Mouse (Mus musculus): ENCODE data around the gene Prss35.

Gene Prss35

GRCm38 (mm10) chr9:86799099-86799498 lies 55.6 kb downstream of the Prss35 start:
- no peak for DNase-seq (ENCODE audit: low spot score)

DNA sequence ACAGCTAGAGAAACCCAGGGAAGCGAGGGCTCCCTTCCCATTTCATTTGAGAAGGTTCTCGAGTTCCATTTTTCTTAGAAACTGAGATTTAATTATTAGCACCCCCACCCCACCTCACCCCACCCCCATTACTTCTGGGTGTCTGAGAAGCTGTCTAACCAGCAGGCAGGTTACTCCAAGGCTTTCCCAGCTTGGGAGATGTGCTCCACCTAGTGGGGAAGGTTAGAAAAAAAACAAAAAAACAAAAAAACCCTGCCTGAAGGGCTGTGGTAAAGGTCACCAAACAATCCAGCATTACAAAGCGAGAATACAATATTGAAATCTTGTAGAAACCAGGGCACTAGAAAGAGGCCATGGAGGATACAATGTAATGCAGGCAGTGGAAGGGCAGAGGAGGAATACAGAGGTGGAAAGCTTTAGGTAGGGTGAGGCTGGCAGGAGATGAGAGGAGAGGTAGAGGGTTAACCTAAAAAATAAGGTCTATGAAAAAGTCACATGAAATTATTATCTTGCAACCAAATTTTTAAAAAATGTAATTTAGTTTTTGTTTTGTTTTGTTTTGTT lies 57.2 kb downstream of the Prss35 start:
- DNase-seq (ENCODE audit: low spot score), result no peak

All from T-cell, adult 2 months (primary cell).